Mouse (Mus musculus) kidney, embryonic 16.5 days (tissue): ENCODE measurements at regions not wholly inside any gene's neighbourhood (a gene's known extent, or its start where the extent isn't known, plus 50 kb on each side); places are given as distances from the start of the nearest gene placed in this dataset.

Source experiments
- ATAC-seq: fragments of 200-750 bp; cut with Nextera tagmentation; 2 replicates; pipeline ENCODE4 v1.8.0; 2017; ENCODE audit warnings: moderate TSS enrichment; ENCODE audit not compliant: low FRiP score, low TSS enrichment
- H3K27ac ChIP-seq: fragments of 300-500 bp; sonication (generic); 2 replicates; pipeline ENCODE4 v1.5.1; 2014; ENCODE audit warnings: low read length
- H3K27me3 ChIP-seq: fragments of 300-500 bp; sonication (generic); 2 replicates; pipeline ENCODE4 v1.6.1; 2014; ENCODE audit warnings: low read length, control low read depth, mixed read lengths; ENCODE audit not compliant: insufficient read depth
- H3K36me3 ChIP-seq: fragments of 300-500 bp; sonication (generic); 2 replicates; pipeline ENCODE4 v1.6.1; 2014; ENCODE audit warnings: low read length, control low read depth, mixed read lengths; ENCODE audit not compliant: insufficient read depth
- H3K4me1 ChIP-seq: fragments of 300-500 bp; sonication (generic); 2 replicates; pipeline ENCODE4 v1.6.1; 2014; ENCODE audit warnings: low read length, control low read depth, mixed read lengths; ENCODE audit not compliant: insufficient read depth
- H3K4me2 ChIP-seq: fragments of 300-500 bp; sonication (generic); replicated peaks from 2 replicates; pipeline ENCODE4 v1.6.1; 2014; ENCODE audit warnings: low read depth, low read length
- H3K4me3 ChIP-seq: fragments of 300-500 bp; sonication (generic); 2 replicates; pipeline ENCODE4 v1.5.1; 2014; ENCODE audit warnings: mild to moderate bottlenecking, low read length
- H3K9ac ChIP-seq: fragments of 300-500 bp; sonication (generic); replicated peaks from 2 replicates; pipeline ENCODE4 v1.6.1; 2014; ENCODE audit warnings: low read length
- H3K9me3 ChIP-seq: fragments of 300-500 bp; sonication (generic); 2 replicates; pipeline ENCODE4 v1.6.1; 2016; ENCODE audit warnings: low read length, control low read depth
- WGBS: fragments of 180-500 bp; shearing (Covaris S2); extraction: QIAGEN DNeasy Blood & Tissue Kit; methylation state at CpG from one replicate; pipeline ENCODE4 v1.1.7; 2014; 5-methylcytosine and 5-hydroxymethylcytosine counted together

DNA sequence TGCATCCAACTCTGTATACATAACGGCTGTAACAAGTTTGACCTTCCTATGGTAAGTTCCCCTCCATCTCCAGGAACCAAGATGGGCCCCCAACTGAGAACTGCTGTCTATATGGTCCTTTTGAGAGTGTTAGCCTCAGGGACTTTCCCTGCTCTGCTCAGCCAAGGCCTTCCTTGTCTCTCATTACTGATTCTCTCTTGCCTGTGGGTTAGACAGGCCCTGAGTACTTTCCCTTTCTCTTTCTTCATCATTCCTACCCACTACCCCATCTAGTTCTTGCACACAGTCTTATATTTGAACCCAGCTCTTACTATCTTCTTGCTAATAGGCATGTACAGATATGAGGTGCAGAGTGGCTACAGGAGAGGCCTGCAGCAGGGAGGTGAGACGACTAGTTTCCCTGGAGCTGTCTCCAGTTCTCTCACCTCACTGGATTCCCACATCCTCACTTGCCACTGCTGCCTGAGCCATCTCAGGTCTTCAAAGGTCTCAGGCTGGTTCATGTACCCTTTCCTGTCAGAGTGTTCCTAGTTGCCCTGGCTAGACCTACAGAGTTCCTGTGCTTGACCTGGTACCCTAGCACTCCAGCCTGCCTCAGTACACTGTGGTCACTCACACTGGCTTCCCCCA, 126.8 kb upstream of the Adam6b start:
- H3K27me3 ChIP-seq, result no peaks in the 10 kb centered on the region
- no peak overlapping the region for H3K27ac ChIP-seq
- H3K36me3 ChIP-seq, result no peaks in the 10 kb centered on the region
- H3K9ac ChIP-seq, result no peak overlapping the region
- no peak for ATAC-seq
- no peaks in the 10 kb centered on the region for H3K4me1 ChIP-seq
- no peak overlapping the region for H3K4me2 ChIP-seq
- 66% methylated on average over 2 of the region's 2 CpGs for WGBS
- H3K4me3 ChIP-seq, result no peak overlapping the region
- no peaks in the 10 kb centered on the region for H3K9me3 ChIP-seq

DNA sequence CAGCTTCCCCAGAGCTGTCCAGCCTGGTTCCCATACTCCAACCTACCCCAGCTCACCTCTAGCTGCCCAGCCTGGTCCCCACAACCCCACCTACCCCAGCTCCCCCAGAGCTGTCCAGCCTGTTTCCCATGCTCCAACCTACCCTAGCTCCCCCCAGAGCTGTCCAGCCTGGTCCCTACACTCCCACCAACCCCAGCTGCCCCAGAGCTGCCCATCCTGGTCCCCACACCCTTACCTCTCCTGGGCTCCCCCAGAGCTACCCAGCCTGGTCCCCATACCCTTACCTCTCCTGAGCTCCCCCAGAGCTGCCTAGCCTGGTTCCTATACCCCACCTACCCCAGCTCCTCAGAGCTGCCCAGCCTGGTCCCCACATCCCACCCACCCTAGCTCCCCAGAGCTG, 125.3 kb upstream of the Adam6b start:
- H3K36me3 ChIP-seq, result no peaks in the 10 kb centered on the region
- no peaks in the 10 kb centered on the region for H3K27me3 ChIP-seq
- no peaks in the 10 kb centered on the region for H3K9me3 ChIP-seq
- no peaks in the 10 kb centered on the region for H3K4me1 ChIP-seq
- no peak overlapping the region for H3K4me2 ChIP-seq
- H3K27ac ChIP-seq, result no peak overlapping the region
- ATAC-seq, result no peak
- no peak overlapping the region for H3K9ac ChIP-seq
- H3K4me3 ChIP-seq, result no peak overlapping the region

DNA sequence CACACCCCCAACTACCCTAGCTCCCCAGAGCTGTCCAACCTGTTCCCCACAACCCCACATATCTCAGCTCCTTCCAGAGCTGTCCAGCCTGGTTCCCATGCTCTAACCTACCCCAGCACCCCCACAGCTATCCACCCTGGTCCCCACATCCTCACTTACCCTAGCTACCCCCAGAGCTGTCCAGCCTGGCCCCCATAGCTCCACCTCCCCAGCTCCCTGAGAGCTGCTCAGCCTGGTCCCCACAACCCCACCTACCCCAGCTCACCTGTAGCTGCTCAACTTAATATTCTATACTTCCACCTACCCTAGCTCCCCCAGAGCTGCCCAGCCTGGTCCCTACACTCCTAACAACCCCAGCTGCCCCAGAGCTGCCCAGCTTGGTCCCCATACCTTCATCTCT, 124.9 kb upstream of the Adam6b start:
- ATAC-seq, result no peak
- H3K4me1 ChIP-seq, result no peaks in the 10 kb centered on the region
- no peak overlapping the region for H3K4me2 ChIP-seq
- no peaks in the 10 kb centered on the region for H3K27me3 ChIP-seq
- H3K9ac ChIP-seq, result no peak overlapping the region
- H3K9me3 ChIP-seq, result no peaks in the 10 kb centered on the region
- H3K4me3 ChIP-seq, result no peak overlapping the region
- H3K27ac ChIP-seq, result no peak overlapping the region
- H3K36me3 ChIP-seq, result no peaks in the 10 kb centered on the region

GRCm38 (mm10) chr12:113365783-113366182, 123.5 kb upstream of the Adam6b start:
- H3K9me3 ChIP-seq, result no peaks in the 10 kb centered on the region
- H3K36me3 ChIP-seq, result no peaks in the 10 kb centered on the region
- ATAC-seq, result no peak
- no peak overlapping the region for H3K4me2 ChIP-seq
- H3K27ac ChIP-seq, result no peak overlapping the region
- no peak overlapping the region for H3K9ac ChIP-seq
- H3K27me3 ChIP-seq, result no peaks in the 10 kb centered on the region
- H3K4me3 ChIP-seq, result no peak overlapping the region
- 53% methylated on average over 2 of the region's 2 CpGs for WGBS
- no peaks in the 10 kb centered on the region for H3K4me1 ChIP-seq

- Histone ChIP-seq H3K4me2 (no peak overlapping the region), H3K27me3 (no peaks in the 10 kb centered on the region), H3K4me1 (no peaks in the 10 kb centered on the region), H3K36me3 (no peaks in the 10 kb centered on the region), H3K27ac (no peak overlapping the region), H3K9ac (no peak overlapping the region), H3K4me3 (no peak overlapping the region), H3K9me3 (no peaks in the 10 kb centered on the region)
- 35% methylated on average over 1 of the region's 1 CpGs for WGBS
- no peak for ATAC-seq
Observed at GRCm38 (mm10) chr12:113366394-113366793, 122.9 kb upstream of the Adam6b start.

GRCm38 (mm10) chr12:113401578-113402113, 87.7 kb upstream of the Adam6b start:
- H3K4me3 ChIP-seq, result no peak overlapping the region
- H3K9me3 ChIP-seq, result 0 out of 2 replicates have a peak, but pooled peaks cover 4% of the 10 kb centered on the region
- no peaks in the 10 kb centered on the region for H3K4me1 ChIP-seq
- no peak overlapping the region for H3K9ac ChIP-seq
- ATAC-seq, result no peak
- no peak overlapping the region for H3K27ac ChIP-seq
- no peaks in the 10 kb centered on the region for H3K27me3 ChIP-seq
- H3K36me3 ChIP-seq, result no peaks in the 10 kb centered on the region
- no peak overlapping the region for H3K4me2 ChIP-seq

DNA sequence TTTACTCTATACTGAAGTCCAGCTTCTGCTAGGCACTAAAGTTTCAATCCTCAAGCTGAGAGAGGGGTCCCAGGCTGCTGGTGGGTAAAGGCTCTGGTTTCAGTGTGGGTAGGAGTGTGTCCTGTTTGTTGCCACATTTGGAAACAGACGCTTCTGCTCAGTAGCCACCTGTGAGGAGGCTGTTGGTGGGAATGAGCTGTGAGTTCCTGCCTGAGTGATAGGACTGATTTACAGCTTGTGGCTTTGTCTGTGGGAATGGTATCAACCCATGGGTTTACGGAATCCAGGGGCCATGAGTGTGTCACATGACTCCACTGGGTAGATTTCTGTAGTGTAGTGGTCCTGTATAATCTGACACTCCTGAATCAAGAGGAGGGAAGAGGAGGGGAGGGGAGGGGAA, 86.5 kb upstream of the Adam6b start:
- ATAC-seq, result no peak
- Histone ChIP-seq H3K27me3 (no peaks in the 10 kb centered on the region), H3K27ac (no peak overlapping the region), H3K9ac (no peak overlapping the region), H3K4me3 (no peak overlapping the region), H3K9me3 (no peaks in the 10 kb centered on the region), H3K4me1 (no peaks in the 10 kb centered on the region), H3K36me3 (no peaks in the 10 kb centered on the region), H3K4me2 (no peak overlapping the region)
- WGBS, result 32% methylated on average over 2 of the region's 2 CpGs

DNA sequence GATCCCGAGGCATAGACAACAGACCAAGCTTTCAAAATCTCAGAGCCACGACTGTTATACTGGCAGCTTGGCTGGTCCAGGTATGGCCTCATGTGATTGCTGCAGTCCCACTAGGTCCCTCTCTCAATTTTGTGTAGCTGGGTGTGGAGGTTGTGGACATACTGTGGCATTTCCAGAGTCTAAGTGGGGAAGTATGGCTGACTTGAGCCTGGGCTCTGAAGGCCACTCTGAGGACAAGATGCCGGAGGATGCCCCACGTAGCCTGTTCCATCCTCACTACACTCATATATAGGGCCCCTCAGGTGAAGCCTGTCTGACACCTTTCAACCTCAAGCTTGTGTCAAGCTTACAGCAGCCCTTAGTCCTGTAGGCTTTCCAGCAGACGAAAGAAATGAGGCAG, 78.2 kb upstream of the Adam6b start:
- Histone ChIP-seq H3K4me3 (no peak overlapping the region), H3K36me3 (no peaks in the 10 kb centered on the region), H3K4me1 (no peaks in the 10 kb centered on the region), H3K9me3 (no peaks in the 10 kb centered on the region), H3K4me2 (no peak overlapping the region), H3K27me3 (no peaks in the 10 kb centered on the region), H3K27ac (no peak overlapping the region), H3K9ac (no peak overlapping the region)
- no peak for ATAC-seq
- 77% methylated on average over 5 of the region's 5 CpGs for WGBS

GRCm38 (mm10) chr12:113413996-113414395, 75.3 kb upstream of the Adam6b start:
- Histone ChIP-seq H3K4me1 (no peaks in the 10 kb centered on the region), H3K4me2 (no peak overlapping the region), H3K4me3 (no peak overlapping the region), H3K36me3 (no peaks in the 10 kb centered on the region), H3K9ac (no peak overlapping the region), H3K9me3 (no peaks in the 10 kb centered on the region), H3K27me3 (no peaks in the 10 kb centered on the region), H3K27ac (no peak overlapping the region)
- 45% methylated on average over 1 of the region's 1 CpGs for WGBS
- no peak for ATAC-seq

DNA sequence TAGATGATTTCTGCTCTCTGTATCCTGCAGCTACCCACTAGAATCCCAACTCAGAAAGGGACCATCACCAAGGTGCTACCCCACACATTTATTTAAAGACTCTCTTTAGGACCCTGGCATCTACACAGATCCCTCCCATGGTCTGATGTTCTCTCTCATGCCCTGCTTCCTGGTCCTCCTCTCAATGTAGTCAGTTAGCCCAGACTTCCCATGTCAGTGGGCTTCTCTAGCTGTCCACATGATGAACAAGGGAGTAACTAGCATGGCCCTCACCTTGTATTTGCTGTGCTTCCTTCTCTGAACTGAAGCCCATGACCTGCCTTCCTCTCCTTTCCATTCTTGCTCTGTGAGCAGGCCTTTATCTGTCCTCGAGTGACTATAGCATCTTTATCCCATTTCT, 71.8 kb upstream of the Adam6b start:
- H3K4me2 ChIP-seq, result no peak overlapping the region
- ATAC-seq, result no peak
- H3K9me3 ChIP-seq, result no peaks in the 10 kb centered on the region
- no peak overlapping the region for H3K9ac ChIP-seq
- no peak overlapping the region for H3K4me3 ChIP-seq
- WGBS, result 86% methylated on average over 1 of the region's 1 CpGs
- no peaks in the 10 kb centered on the region for H3K36me3 ChIP-seq
- H3K27ac ChIP-seq, result no peak overlapping the region
- no peaks in the 10 kb centered on the region for H3K27me3 ChIP-seq
- no peaks in the 10 kb centered on the region for H3K4me1 ChIP-seq
